Mouse (Mus musculus) lung, adult 2 months (tissue): ENCODE data around the gene Shc3.

Source experiments
- CTCF ChIP-seq: fragments of 200-500 bp; IDR thresholded peaks from 2 replicates; pipeline ENCODE4 v1.5.1; 2011; ENCODE audit warnings: mild to moderate bottlenecking, low read length, control low read depth; ENCODE audit not compliant: insufficient read depth
- POLR2A ChIP-seq: fragments of 200-500 bp; IDR thresholded peaks from 2 replicates; pipeline ENCODE4 v1.6.1; 2011; ENCODE audit warnings: low read depth, mild to moderate bottlenecking, control low read depth, low read length, borderline replicate concordance; ENCODE audit errors: extremely low read depth

DNA sequence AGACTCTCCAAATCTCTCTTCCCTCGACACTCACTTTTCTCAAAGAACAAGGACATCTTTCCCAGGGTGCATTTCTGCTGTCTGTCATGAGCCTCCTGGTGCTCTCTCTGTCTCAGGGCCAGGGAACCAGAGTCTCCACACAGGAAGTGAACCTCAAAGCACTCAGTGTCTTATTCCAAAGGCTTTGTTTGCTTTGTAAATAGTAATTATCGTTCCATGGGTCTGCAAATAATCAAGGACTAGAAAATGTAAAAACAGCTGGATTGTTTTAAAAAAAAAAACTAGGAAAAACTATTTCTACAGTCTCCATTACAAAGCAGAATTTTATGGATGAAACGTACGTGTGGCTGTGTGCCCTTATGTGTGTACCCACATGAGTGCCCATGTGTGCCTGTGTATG is 178.8 kb downstream of the Shc3 start:
- TF ChIP-seq POLR2A (no peak), CTCF (no peak)
